Mouse (Mus musculus): Measurements from ENCODE around the gene Cfap65.

DNA sequence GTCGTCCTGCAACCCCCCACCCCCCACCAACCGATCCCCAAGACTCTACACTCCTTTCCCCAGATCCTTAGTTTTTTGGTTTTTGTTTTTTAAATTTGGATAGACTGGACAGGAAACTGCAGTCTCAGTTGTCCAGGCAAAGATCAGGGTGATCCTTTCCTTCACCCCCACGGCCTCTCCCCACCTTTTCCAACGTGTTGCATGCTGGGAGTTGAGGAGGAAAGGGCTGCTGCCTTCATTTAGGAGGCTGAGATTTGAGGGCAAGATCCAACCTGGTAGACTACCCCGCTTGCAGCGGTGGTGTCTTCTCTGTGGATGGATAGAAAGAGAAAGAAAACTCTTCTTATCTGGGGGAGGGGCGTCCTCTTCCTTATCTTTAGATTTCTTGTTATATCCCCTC is 78.6 kb downstream of the Cfap65 start:
- TF ChIP-seq POLR2A (IDR thresholded peaks at IDR 0.05; ENCODE audit: low read depth, low read length) (no peak), CTCF (conservative IDR thresholded peaks at IDR 0.05; ENCODE audit: insufficient read depth, insufficient read length, low read depth, low read length) (no peak)
